Mouse (Mus musculus) adrenal gland, adult 8-10 months (tissue): ENCODE results near the gene C1ra. TPM values are rescaled to one million over a fixed set of nuclear protein-coding genes. Genes with fewer than 3 reads are reported as not detected.
"Not testable (repeated sequence)": the region's sequence is repeated elsewhere in the genome, so short reads cannot be mapped to it uniquely, and the experiment has no call there.

ENCODE experiments used
- DNase-seq: peaks from one replicate; pipeline ENCODE4 v3.0.0; 2022
- total RNA-seq, 4 experiments: library from RNA; stranded (reverse); gene quantifications; 2 replicates each; pipeline ENCODE4 v1.2.4; 2022

C1ra gene
- total RNA-seq = 100 to 1,000 TPM in 2 of 4 experiments, 10 to 100 TPM in 2; 48.6 to 131 (median 88.7) TPM

DNA sequence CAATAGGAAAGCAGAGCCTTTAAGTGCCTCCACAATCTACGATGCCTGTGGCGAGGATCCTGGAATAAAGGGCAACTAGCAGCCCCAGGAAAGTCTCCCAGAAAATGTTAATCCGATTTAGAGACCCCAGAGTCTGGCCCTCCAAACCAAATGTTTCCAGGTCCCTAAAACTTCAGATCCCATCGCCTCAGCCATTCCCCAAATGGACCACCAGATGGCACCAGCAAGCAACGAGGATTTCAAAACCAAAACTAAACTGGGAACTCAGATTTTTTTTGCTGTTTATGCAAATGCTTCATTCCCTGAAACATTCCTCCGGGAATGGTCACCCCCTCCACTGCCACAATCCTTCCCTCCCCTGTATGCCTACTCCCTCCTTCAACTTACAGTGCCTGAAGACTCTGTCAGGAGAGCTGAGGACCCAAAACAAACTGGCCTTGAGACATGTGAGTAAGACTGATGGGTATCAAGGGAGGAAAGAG lies at the start of gene C1ra:
TSS of gene C1ra (plus strand) at position 51 of the 482 bp plus-strand sequence.
- DNase-seq = peak; percentile 55

GRCm38 (mm10) chr6:124463881-124464291 lies 48.3 kb upstream of the C1ra start:
- no peak for DNase-seq

GRCm38 (mm10) chr6:124464305-124465271 lies 47.6 kb upstream of the C1ra start, which contains the start of gene Clstn3:
Gene Clstn3 (minus strand): TSS chr6:124464794.
- DNase-seq = peak; percentile 84

DNA sequence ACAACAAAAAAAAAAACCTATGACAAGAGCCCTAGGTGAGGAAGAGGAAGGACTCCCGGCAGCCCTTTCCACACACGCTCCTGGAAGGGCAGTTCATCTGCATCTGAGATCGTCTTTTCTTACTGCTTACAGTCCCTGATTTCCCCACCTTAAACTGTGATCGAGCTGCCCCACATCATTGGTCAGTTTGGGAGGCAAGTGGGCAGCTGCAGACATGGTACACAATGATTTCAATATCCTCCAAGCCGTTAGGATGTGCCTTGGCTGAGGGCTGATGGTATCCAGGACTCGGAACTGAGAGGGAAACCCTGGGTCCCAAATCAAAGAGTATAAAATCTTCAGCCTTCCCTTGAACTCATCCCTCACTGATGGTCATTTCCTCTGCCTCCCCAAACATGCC lies 46.9 kb upstream of the C1ra start:
- DNase-seq = no peak

DNA sequence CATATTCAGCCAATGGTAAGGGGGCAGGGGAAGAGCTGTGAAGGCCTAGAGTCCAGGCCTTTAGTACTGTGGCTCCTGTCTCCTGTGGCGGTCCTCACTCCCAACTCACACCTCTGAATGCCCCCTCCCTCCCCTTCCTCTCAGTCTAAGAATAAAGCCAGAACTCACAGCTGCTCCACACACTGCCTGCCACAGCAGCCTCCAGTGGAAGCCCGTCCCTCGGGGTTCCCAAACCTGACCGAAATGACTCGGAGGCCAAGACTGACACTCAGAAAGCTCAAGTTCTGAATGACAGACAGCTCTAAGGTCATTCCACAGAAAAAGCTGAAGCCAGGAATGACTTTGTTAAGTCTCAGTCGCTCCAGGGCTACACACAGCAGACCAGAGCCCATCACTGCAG lies 46.5 kb upstream of the C1ra start:
- DNase-seq = no peak

DNA sequence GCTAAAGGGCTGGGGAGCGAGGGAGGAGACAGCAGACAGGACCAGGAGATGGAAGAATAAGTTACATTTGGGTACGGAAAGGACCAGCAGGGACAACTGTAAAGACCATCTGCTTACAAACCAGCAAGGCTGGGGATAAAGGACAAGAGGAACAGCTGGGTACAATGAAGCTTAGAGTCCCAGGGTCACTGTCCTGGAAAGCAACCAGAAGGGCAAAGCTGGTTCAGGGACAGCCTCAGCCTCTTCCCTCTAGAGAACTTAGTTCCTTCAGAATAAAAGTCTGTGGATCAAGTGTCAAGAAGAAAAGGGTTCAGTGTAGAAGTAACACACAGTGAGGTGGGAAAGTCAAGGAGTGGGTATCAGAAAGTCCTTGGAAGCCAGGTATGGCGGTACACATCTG lies 41.1 kb upstream of the C1ra start:
- DNase-seq = no peak

DNA sequence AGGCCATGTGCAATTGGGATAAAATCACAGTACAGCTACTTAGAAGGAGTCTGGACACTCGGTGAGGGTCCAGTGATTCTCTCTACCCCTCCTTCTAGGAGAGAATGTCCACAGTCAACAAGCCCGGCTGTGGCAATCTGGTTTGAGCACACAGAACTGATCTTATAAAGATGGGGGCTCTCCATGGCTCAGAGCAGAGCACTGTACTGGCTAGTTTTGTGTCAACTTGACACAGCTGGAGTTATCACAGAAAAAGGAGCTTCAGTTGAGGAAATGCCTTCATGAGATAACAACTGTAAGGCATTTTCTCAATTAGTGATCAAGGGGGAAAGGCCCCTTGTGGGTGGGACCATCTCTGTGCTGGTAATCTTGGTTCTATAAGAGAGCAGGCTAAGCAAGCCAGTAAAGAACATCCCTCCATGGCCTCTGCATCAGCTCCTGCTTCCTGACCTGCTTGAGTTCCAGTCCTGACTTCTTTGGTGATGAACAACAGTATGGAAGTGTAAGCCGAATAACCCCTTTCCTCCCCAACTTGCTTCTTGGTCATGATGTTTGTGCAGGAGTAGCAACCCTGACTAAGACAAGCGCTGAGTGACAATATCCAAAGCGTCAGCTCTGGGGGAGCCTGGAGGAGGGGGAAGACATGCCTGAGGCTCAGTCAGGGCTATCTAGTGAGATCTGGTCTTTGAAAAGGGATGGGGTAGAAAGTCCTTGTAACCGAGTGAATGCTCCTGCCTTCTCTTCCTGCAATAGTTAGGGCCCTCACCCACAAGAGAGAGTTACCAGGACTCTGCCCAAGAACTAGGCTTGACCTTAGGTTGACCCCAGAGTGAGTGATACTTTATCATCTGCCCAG lies 40.2 kb upstream of the C1ra start:
- DNase-seq = not testable (repeated sequence)

DNA sequence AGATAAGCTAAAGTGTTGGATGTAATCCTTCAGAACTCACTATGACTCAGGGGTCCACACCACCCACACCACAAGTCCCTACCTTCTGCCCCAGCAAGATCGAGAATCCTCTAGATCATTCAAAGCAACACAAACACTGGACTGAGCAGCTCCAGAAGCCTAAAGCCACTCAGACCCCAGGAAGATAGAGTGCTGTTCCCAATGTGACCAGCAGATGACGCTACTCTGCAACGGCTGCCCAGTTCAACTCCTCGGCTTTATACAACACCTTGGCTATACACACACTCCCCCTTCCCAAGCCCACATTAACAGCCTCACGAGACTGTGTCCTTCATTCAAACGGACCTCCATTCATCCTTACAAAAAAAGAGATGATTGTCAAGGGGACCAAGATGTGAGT lies 39.4 kb upstream of the C1ra start:
- no peak for DNase-seq

GRCm38 (mm10) chr6:124474621-124475020 lies 37.6 kb upstream of the C1ra start:
- no peak for DNase-seq

DNA sequence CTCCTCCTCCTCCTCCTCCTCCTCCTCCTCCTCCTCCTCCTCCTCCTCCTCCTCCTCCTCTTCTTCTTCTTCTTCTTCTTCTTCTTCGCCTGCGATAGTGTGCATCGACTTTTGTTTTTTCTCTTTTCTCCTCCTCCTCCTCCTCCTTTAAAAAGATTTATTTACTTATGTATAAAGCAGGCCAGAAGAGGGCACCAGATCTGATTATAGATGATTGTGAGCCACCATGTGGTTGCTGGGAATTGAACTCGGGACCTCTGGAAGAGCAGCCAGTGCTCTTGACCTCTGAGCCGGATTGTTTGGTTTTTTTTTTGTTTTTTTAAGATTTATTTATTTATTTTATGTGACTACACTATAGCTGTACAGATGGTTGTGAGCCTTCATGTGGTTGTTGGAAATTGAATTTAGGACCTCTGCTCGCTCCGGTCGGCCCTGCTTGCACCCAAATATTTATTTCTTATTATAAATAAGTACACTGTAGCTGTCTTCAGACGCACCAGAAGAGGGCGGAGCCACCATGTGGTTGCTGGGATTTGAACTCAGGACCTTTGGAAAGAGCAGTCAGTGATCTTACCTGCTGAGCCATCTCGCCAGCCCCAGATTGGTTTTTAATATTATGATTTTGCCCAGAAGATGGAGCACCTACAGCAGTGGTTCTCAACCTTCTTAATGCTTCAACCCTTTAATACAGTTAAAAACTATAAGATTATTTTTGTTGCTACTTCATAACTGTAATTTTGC lies 36.7 kb upstream of the C1ra start:
- DNase-seq = not testable (repeated sequence)

- no peak for DNase-seq
These were observed 36.0 kb upstream of the C1ra start for GRCm38 (mm10) chr6:124476216-124476615.

- DNase-seq = no peak
These were observed 35.4 kb upstream of the C1ra start for GRCm38 (mm10) chr6:124476796-124477195.

- no peak for DNase-seq
These were observed 35.0 kb upstream of the C1ra start for GRCm38 (mm10) chr6:124477221-124477655.

DNA sequence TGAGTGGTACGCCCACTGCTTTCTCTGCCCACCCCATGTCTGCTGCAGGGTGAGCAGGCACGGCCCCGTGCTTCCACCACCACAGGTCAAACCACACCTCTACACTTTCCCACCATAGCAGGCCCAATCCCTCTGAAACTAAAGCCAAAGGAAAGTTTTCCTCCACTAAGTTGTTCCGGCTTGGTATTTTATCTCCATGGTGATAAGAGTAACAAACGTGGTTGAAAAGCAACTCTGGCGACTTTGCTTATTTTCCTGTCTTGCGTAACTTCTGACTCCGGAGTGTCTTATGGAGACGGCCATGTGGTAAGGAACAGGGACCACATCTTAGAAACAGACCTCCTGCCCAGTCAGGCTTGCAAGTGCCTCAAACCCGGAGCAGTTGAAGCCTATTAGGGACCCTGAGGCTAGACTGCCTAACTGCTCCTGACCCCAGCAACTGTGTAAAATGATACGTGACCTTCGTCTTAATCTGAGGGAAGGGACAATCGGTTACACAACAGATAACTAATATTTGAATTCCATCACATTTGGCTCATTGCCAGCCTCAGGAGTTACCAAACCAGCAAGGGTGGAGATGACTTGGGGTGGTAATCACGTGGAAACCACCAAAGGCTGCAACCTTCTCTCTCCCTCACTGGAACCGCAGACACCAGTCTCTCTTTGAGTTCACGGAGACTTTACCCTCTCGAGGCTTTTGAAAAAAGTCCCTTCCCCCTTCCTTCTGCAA lies 34.1 kb upstream of the C1ra start:
- DNase-seq = no peak

DNA sequence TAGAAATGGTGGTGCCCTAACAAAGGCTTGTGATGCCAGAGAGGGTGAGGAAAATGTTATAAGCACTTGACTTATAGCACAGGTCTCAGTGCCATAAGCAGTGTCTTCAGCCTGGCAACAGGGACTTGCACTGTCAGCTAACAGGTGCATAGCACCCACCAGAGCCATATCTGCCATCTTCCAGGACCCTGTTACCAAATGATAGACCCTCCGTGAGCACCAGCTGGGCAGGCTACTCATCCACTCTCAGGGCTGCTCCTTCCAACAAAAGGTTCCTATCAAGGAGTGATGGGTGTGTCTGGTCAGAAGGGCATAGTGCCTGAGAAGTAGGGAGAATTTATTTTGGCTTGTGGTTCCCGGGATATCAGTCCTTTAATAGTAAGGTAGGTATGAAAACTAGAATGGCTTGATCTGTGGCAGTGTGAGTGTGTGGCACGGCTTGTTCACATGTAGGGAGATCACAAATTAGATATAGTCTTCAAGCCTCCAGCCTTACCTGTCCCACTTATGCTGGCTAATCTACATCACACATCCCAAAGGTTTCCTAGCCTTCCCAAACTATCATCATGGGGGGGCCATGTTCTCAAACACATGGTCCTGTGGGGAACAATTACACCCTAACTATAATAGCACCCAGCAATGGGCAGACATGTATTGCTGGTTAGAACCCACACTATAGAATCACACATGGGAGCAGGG lies 33.2 kb upstream of the C1ra start:
- no peak for DNase-seq

- DNase-seq = no peak
These were observed 32.7 kb upstream of the C1ra start for GRCm38 (mm10) chr6:124479573-124479930.

DNA sequence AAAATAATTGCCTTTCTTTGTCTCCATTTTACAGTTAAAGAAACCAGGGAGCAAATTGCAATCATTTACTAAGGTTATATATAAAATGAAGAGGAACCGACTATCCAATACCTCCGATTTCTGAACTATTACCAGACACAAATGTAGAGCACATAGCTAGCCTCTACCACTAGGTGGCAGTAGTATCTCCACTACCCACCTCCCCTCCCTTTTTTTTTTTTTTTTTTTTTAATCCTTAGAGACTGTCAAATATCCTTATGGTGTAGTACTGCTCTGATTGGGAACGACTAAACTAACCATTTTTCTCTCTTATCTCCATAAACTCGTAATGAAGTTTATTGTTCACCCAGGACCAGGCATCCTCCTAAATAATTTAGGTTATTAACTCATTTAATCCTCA lies 31.9 kb upstream of the C1ra start:
- DNase-seq = no peak

GRCm38 (mm10) chr6:124481571-124481970 lies 30.6 kb upstream of the C1ra start:
- DNase-seq = no peak

GRCm38 (mm10) chr6:124483831-124484230 lies 28.4 kb upstream of the C1ra start:
- not testable (repeated sequence) for DNase-seq

DNA sequence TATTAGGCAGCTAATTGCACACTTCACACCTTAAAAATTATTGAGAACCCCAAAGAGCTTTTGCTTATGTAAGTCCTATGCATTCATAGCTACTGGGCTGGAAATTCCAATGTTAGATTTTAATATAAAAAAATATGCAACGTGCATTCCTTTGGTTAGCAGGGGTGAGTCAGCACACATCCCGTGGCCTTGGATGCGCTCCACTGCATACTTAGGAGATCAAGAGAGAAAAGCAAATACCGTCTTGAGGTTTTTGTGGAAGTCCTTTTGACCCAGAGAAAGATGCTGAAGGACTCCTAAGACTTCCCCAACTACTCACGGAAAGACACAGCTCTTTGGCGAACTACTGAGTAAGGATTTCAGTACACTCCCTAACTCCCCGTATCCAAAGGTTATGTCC lies 27.4 kb upstream of the C1ra start:
- DNase-seq = peak; percentile 39
